Mouse (Mus musculus) spleen, postnatal 14 days (tissue): ENCODE data around the gene 1810065E05Rik.

Experiments
- DNase-seq, 2 experiments: peaks; one replicate each; pipeline ENCODE4 v3.0.0; 2021 to 2022; ENCODE audit warnings: low spot score in 2 of 2

Gene 1810065E05Rik

GRCm38 (mm10) chr11:58420815-58421214 lies at the start of gene 1810065E05Rik:
Gene 1810065E05Rik (plus strand): TSS chr11:58421111.
- no peak for DNase-seq

GRCm38 (mm10) chr11:58377273-58377672 lies 43.6 kb upstream of the 1810065E05Rik start:
- DNase-seq: no peak

GRCm38 (mm10) chr11:58377686-58378085 lies 43.2 kb upstream of the 1810065E05Rik start:
- DNase-seq: no peak

DNA sequence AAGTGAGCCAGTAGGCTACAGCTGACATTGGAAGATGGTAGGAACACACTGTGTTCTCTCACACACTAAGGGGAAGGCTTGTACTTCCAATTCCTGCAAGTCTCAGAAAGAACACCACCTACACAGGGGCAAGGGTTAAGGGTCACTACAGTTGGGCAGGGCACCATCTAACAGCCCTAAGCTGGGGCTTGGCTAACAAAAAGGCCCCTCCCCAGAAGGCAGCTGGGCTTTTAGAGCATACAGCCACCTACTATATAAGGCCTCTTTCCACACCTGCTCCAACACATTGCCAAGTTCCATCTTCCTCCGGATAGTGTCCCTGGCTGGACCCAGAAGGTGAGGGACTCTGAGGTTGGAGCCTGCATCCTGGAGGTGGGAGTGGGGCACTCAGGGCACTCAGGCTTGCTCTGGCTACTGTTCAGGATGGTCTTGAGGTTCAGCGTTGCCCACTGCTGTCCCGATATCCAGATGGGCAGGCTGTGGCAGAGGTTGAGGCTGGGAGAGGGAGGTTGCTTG lies 42.1 kb upstream of the 1810065E05Rik start, which contains the start of gene Lypd8:
Lypd8 (plus strand) TSS at position 281 of the 516 bp plus-strand sequence.
- DNase-seq: no peak

GRCm38 (mm10) chr11:58379516-58379915 lies 41.4 kb upstream of the 1810065E05Rik start:
- no peak for DNase-seq

DNA sequence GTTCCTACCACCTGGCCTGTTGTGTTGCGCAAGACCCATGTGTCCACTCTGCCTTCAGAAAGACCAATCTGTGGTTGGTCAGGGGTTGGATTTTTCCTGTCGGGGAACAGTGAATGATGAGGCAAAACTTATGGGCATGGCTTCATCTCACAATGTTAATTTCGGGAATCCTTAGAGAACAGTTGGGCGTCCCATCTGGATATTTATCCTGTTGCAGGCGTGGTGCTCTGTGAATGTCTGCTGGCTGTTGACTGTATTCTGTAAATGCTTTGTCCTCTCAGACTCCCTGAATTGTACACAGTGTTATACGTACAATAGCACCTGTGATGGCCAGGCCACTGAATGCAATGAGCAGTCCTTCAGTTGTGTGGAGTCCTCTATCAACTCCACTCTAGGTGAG lies 38.4 kb upstream of the 1810065E05Rik start:
- no peak for DNase-seq

DNA sequence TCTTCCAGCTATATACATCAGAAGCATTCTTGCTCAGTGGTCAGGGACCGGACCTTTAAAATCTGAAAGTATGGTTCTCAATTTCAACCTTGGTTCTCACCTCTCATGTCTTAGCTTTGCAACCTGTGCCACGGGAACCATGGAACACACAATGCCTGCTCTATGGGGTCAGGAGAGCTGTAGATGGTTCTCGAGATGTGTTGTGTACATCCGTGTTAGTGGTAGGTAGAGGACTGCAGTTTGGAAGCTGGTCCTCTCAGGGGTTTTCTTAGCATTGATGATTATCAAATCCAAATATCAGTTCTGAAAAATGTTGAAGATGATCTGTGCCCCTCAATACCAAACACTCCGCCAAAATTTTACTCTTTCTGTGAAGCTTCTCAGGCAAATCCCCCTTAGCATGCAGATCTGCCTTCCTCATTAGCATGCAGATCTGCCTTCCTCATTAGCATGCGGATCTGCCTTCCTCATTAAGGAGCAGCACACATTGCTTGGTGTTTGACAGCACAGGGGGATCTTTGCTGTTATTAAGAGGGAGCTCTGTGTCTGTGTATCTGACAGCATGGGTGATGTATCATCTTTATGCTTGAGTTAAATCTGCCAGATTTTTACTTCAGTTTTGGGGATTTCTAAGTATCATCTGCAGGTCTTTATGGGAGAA lies 20.8 kb upstream of the 1810065E05Rik start:
- no peak for DNase-seq

DNA sequence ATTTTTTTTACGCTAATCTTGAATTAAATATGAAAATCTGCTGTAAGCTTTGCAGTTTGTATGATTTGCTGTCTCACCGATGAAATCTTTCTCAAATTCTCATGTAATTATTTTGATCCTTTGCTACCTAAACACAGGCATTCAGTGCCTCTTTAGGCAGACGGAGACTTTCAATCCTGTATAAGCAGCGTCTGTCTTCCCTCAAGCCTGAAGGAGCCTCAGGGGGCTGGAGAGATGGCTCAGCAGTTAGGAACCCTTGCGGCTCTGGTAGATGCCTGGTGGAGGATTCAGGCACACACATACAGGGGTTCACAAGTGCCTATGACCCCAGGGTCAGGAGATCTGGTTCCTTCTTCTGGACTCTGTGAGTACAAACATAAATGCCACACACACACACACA lies 20.3 kb upstream of the 1810065E05Rik start:
- no peak for DNase-seq

- no peak for DNase-seq
Measured at GRCm38 (mm10) chr11:58408066-58408465, 12.8 kb upstream of the 1810065E05Rik start.

DNA sequence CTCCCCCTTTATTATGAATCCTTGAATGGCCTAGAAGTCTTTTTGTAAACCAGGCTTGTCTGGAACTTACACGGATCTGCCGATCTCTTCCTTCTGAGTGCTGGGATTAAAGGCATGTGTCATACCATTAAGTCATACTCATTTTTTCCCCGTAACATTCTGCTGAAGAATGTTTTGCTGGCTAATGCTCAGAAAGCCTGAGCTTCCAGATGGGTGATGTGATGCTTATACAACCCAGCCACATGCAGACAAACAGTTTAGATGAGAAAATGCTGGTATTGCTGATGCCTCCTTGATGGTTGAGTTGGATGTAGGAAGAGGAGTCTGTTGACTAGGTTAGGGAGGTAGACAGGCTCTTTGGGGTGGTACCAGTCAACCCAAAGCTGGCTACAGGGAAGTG lies 2.6 kb upstream of the 1810065E05Rik start:
- no peak for DNase-seq

DNA sequence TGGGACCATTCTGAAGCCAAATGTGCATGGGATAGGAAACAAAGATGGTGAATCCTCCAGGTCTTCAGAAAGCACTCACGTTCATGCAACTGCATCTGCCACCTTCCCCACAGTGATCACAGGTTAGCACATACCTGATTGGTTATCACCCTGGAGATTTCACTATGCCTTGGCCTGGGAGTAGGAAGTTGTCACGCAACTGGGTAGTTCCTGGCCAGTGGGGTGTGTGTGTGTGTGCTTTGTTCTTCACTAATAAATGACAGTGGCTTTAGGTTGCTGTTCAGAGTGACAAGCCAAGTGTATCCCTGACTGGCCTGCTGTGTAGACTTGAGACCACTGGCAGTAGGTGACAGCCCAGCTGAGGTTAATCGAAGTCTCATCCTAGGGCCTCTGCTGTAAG lies 11.3 kb downstream of the 1810065E05Rik start, which contains the start of gene Gm12253:
Gm12253 (plus strand) TSS at position 301 of the 400 bp plus-strand sequence.
- DNase-seq: no peak

DNA sequence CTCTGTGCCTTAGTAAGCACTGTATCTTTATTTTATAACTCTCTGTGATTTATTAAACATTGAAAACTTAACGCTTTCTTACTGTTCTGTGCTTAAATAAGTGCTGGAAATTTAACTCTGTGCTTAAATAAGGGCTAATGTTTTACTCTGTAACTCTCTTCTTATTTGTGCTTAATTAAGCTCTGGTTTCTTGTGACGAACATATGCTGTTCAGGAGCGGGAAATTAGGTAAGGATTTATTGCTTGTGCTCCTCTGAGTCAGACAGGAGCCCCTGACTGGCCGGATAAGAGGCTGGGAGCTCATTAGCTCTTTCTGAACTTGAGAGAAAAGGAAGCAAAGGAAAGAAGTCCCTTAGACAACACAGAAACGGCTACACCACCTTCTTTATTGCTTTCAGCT lies 17.0 kb downstream of the 1810065E05Rik start:
- DNase-seq: no peak

DNA sequence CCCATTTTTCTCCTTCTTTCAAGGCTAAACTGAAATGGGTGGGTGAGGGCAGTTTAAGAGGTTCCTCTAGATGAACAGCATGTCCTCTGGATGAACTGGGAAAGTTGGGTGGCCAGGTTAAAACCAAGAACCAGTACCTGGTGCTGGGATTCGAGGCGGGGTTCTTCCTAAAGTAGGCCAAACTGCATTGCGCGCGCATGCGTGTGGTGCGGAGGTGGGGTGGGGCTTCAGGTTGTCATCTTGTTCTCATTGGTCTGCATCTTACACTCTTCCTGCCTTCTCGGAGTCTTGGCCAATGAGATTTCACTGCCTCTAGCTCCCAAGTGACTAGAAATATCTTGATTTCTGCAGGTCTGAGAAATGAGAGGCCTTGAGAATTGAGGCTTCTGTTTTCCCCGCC lies 31.8 kb downstream of the 1810065E05Rik start, which contains the start of gene Lypd9:
Lypd9 (minus strand) TSS at position 165 of the 400 bp plus-strand sequence.
- no peak for DNase-seq

DNA sequence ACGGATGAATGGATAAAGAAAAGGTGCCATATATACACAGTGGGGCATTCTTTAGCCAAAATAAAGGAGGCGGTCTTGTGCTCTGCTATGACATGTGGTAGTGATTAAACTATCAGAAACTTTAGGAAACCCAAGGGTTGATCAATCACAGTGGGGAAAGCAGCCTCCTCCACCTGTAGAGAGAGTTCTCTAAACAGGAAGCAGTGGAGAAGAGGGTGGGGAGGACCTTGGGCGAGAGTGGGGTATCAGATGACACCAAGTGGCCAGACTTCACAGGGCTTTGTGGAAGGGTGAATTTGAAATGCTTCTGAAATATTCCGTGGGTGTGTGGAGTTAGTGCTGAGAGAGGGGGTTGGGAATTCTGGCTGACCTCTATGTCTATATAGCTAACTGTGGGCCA lies 32.7 kb downstream of the 1810065E05Rik start:
- no peak for DNase-seq

- no peak for DNase-seq
Measured at GRCm38 (mm10) chr11:58462170-58462569, 41.3 kb downstream of the 1810065E05Rik start, which contains the start of gene Olfr30. Gene Olfr30 (minus strand): TSS chr11:58462270.
